Mouse (Mus musculus): ENCODE measurements around the gene Bves. TPM values are rescaled to one million over a fixed set of nuclear protein-coding genes. Genes with fewer than 3 reads are reported as not detected.

Gene Bves
- total and polyA plus RNA-seq, 2 experiments: 0.09 TPM; not detected in 1

- Histone ChIP-seq H3K36me3 (ENCODE audit: control insufficient read depth, insufficient read depth, low read length) (no peaks in the 10 kb centered on the region), H3K9ac (ENCODE audit: low read depth, low read length) (no peak overlapping the region), H3K27ac (replicated peaks; ENCODE audit: insufficient read depth, low read depth, low read length) (no peak overlapping the region), H3K79me2 (ENCODE audit: control insufficient read depth, insufficient read depth, low read length) (no peaks in the 10 kb centered on the region), H3K4me3 (ENCODE audit: insufficient read depth, low read depth, low read length) (no peak overlapping the region), H3K4me1 (ENCODE audit: control insufficient read depth, insufficient read depth, low read length) (no peaks in the 10 kb centered on the region), H3K27me3 (ENCODE audit: control insufficient read depth, insufficient read depth, low read length) (no peaks in the 10 kb centered on the region)
- DNase-seq (ENCODE audit: extremely low read depth, low read depth, low spot score): no peak
- WGBS: 79% methylated on average over 7 of the region's 7 CpGs
- TF ChIP-seq POLR2A (IDR thresholded peaks at IDR 0.05; ENCODE audit: extremely low read depth, insufficient read depth, low read length) (no peak), CTCF (IDR thresholded peaks at IDR 0.05; ENCODE audit: low read depth, low read length) (no peak)
These were observed 23.9 kb upstream of the Bves start for GRCm38 (mm10) chr10:45311624-45312023.

GRCm38 (mm10) chr10:45314865-45315264 is 20.7 kb upstream of the Bves start:
- no peaks in the 10 kb centered on the region for H3K36me3 ChIP-seq (ENCODE audit: control insufficient read depth, insufficient read depth, low read length)
- 94% methylated on average over 16 of the region's 16 CpGs for WGBS
- no peak overlapping the region for H3K9ac ChIP-seq (ENCODE audit: low read depth, low read length)
- no peaks in the 10 kb centered on the region for H3K4me1 ChIP-seq (ENCODE audit: control insufficient read depth, insufficient read depth, low read length)
- DNase-seq (ENCODE audit: extremely low read depth, low read depth, low spot score): no peak
- TF ChIP-seq POLR2A (IDR thresholded peaks at IDR 0.05; ENCODE audit: extremely low read depth, insufficient read depth, low read length) (no peak), CTCF (IDR thresholded peaks at IDR 0.05; ENCODE audit: low read depth, low read length) (no peak)
- no peaks in the 10 kb centered on the region for H3K79me2 ChIP-seq (ENCODE audit: control insufficient read depth, insufficient read depth, low read length)
- H3K4me3 ChIP-seq (ENCODE audit: insufficient read depth, low read depth, low read length): no peak overlapping the region
- no peaks in the 10 kb centered on the region for H3K27me3 ChIP-seq (ENCODE audit: control insufficient read depth, insufficient read depth, low read length)
- no peak overlapping the region for H3K27ac ChIP-seq (replicated peaks; ENCODE audit: insufficient read depth, low read depth, low read length)

- no peaks in the 10 kb centered on the region for H3K79me2 ChIP-seq (ENCODE audit: control insufficient read depth, insufficient read depth, low read length)
- no peaks in the 10 kb centered on the region for H3K4me1 ChIP-seq (ENCODE audit: control insufficient read depth, insufficient read depth, low read length)
- no peak overlapping the region for H3K27ac ChIP-seq (replicated peaks; ENCODE audit: insufficient read depth, low read depth, low read length)
- 90% methylated on average over 5 of the region's 5 CpGs for WGBS
- no peak overlapping the region for H3K9ac ChIP-seq (ENCODE audit: low read depth, low read length)
- DNase-seq (ENCODE audit: extremely low read depth, low read depth, low spot score): no peak
- H3K36me3 ChIP-seq (ENCODE audit: control insufficient read depth, insufficient read depth, low read length): no peaks in the 10 kb centered on the region
- TF ChIP-seq POLR2A (IDR thresholded peaks at IDR 0.05; ENCODE audit: extremely low read depth, insufficient read depth, low read length): no peak
- no peak for TF ChIP-seq CTCF (IDR thresholded peaks at IDR 0.05; ENCODE audit: low read depth, low read length)
- H3K27me3 ChIP-seq (ENCODE audit: control insufficient read depth, insufficient read depth, low read length): no peaks in the 10 kb centered on the region
- H3K4me3 ChIP-seq (ENCODE audit: insufficient read depth, low read depth, low read length): no peak overlapping the region
These were observed 16.6 kb upstream of the Bves start for GRCm38 (mm10) chr10:45318922-45319321.

GRCm38 (mm10) chr10:45320296-45320695 is 15.3 kb upstream of the Bves start:
- no peaks in the 10 kb centered on the region for H3K36me3 ChIP-seq (ENCODE audit: control insufficient read depth, insufficient read depth, low read length)
- no peaks in the 10 kb centered on the region for H3K27me3 ChIP-seq (ENCODE audit: control insufficient read depth, insufficient read depth, low read length)
- no peak overlapping the region for H3K27ac ChIP-seq (replicated peaks; ENCODE audit: insufficient read depth, low read depth, low read length)
- 77% methylated on average over 3 of the region's 3 CpGs for WGBS
- DNase-seq (ENCODE audit: extremely low read depth, low read depth, low spot score): no peak
- H3K4me1 ChIP-seq (ENCODE audit: control insufficient read depth, insufficient read depth, low read length): no peaks in the 10 kb centered on the region
- TF ChIP-seq CTCF (IDR thresholded peaks at IDR 0.05; ENCODE audit: low read depth, low read length) (no peak), POLR2A (IDR thresholded peaks at IDR 0.05; ENCODE audit: extremely low read depth, insufficient read depth, low read length) (no peak)
- no peak overlapping the region for H3K9ac ChIP-seq (ENCODE audit: low read depth, low read length)
- H3K4me3 ChIP-seq (ENCODE audit: insufficient read depth, low read depth, low read length): no peak overlapping the region
- H3K79me2 ChIP-seq (ENCODE audit: control insufficient read depth, insufficient read depth, low read length): no peaks in the 10 kb centered on the region

- Histone ChIP-seq H3K27ac (replicated peaks; ENCODE audit: insufficient read depth, low read depth, low read length) (no peak overlapping the region), H3K9ac (ENCODE audit: low read depth, low read length) (no peak overlapping the region), H3K36me3 (ENCODE audit: control insufficient read depth, insufficient read depth, low read length) (no peaks in the 10 kb centered on the region), H3K4me1 (ENCODE audit: control insufficient read depth, insufficient read depth, low read length) (no peaks in the 10 kb centered on the region), H3K27me3 (ENCODE audit: control insufficient read depth, insufficient read depth, low read length) (no peaks in the 10 kb centered on the region), H3K4me3 (ENCODE audit: insufficient read depth, low read depth, low read length) (no peak overlapping the region), H3K79me2 (ENCODE audit: control insufficient read depth, insufficient read depth, low read length) (no peaks in the 10 kb centered on the region)
- TF ChIP-seq POLR2A (IDR thresholded peaks at IDR 0.05; ENCODE audit: extremely low read depth, insufficient read depth, low read length): no peak
- TF ChIP-seq CTCF (IDR thresholded peaks at IDR 0.05; ENCODE audit: low read depth, low read length): no peak
- WGBS: 75% methylated on average over 1 of the region's 1 CpGs
- no peak for DNase-seq (ENCODE audit: extremely low read depth, low read depth, low spot score)
These were observed 11.4 kb upstream of the Bves start for GRCm38 (mm10) chr10:45324159-45324558.

- H3K4me3 ChIP-seq (ENCODE audit: insufficient read depth, low read depth, low read length): no peak overlapping the region
- H3K79me2 ChIP-seq (ENCODE audit: control insufficient read depth, insufficient read depth, low read length): no peaks in the 10 kb centered on the region
- H3K27me3 ChIP-seq (ENCODE audit: control insufficient read depth, insufficient read depth, low read length): no peaks in the 10 kb centered on the region
- H3K27ac ChIP-seq (replicated peaks; ENCODE audit: insufficient read depth, low read depth, low read length): no peak overlapping the region
- H3K36me3 ChIP-seq (ENCODE audit: control insufficient read depth, insufficient read depth, low read length): no peaks in the 10 kb centered on the region
- WGBS: 84% methylated on average over 7 of the region's 7 CpGs
- H3K9ac ChIP-seq (ENCODE audit: low read depth, low read length): no peak overlapping the region
- TF ChIP-seq POLR2A (IDR thresholded peaks at IDR 0.05; ENCODE audit: extremely low read depth, insufficient read depth, low read length): no peak
- no peak for TF ChIP-seq CTCF (IDR thresholded peaks at IDR 0.05; ENCODE audit: low read depth, low read length)
- no peak for DNase-seq (ENCODE audit: extremely low read depth, low read depth, low spot score)
- H3K4me1 ChIP-seq (ENCODE audit: control insufficient read depth, insufficient read depth, low read length): no peaks in the 10 kb centered on the region
These were observed 7.2 kb upstream of the Bves start for GRCm38 (mm10) chr10:45328196-45329000.

All from liver, adult 2 months (tissue).